Mouse (Mus musculus) layer of hippocampus, adult 9-11 months (tissue): ENCODE data around the gene Col18a1.

Experiments used
- DNase-seq: peaks from one replicate; pipeline ENCODE4 v3.0.0; 2022

Col18a1 gene

GRCm38 (mm10) chr10:77004936-77005335 lies 161.4 kb downstream of the Col18a1 start:
- DNase-seq = no peak
